Mouse (Mus musculus) bone marrow macrophage, adult 2 months (primary cell): ENCODE results near the gene Rae1.

Experiments used
- CTCF ChIP-seq: IDR thresholded peaks from 2 replicates; pipeline ENCODE4 v1.5.1; 2012; ENCODE audit warnings: low read depth, mild to moderate bottlenecking, low read length, moderate library complexity
- POLR2A ChIP-seq: IDR thresholded peaks from 2 replicates; pipeline ENCODE4 v1.6.1; 2012; ENCODE audit warnings: mild to moderate bottlenecking, low read depth, low read length, borderline replicate concordance

DNA sequence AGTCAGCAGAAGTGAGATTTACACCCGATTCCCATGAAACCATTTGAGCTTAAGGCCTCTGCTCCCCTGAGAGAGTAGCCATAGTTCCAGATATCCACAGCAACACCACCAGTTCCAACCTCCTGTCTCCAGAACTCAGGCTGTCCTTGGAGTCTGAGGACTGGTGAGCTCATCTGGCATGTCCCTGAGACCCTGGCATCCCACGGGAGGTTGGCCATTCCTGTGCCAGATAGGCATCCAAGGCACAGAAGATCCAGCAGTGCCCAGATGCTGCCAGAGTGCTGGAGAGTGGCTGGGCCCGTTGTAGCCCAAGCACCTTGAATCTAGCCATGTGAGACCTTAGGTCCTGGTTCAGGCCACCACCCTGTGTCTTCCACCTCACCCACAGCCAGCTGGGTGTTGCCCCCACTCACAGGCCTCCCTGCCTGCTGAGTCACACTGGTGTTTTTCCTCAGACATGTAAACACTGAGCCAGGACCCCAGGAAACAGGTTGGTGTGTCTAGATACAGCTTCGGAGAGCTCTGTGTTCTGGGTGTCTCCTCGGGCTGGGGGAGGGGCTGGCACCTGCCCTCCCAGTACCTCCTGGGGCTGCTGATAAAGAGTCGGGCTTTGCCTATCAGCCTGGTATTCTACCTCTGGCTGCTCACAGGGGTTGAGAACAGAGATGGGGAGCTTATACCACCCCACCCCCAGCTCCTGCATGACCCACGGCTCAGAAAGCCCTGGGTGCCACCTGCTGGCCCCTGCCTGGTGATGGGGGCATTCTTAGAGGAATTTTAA, 38.1 kb downstream of the Rae1 start:
- no peak for TF ChIP-seq CTCF
- TF ChIP-seq POLR2A, result no peak
